Mouse (Mus musculus): ENCODE measurements around the gene Aatk.

The Aatk gene

DNA sequence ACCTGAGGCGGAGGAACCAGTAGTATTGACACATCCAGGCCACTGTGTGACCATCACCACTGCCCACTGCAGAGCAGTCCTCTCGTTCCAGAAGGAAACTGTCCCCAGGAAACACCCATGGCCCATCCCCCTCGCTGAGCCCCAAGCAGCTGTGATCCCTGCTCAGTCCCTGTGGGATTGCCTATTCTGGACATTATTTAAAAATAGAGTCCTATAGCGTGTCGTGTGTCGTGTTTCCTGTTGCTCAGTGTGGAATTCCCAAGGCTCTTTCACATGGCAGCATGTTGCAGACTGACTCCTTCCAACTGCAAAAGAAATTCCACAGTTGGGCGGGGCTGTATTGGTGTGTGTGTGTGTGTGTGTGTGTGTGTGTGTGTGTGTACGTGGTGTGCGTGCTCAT lies 5.3 kb upstream of the Aatk start:
- DNase-seq (ENCODE audit: low spot score in 2 of 2), result no peak

DNA sequence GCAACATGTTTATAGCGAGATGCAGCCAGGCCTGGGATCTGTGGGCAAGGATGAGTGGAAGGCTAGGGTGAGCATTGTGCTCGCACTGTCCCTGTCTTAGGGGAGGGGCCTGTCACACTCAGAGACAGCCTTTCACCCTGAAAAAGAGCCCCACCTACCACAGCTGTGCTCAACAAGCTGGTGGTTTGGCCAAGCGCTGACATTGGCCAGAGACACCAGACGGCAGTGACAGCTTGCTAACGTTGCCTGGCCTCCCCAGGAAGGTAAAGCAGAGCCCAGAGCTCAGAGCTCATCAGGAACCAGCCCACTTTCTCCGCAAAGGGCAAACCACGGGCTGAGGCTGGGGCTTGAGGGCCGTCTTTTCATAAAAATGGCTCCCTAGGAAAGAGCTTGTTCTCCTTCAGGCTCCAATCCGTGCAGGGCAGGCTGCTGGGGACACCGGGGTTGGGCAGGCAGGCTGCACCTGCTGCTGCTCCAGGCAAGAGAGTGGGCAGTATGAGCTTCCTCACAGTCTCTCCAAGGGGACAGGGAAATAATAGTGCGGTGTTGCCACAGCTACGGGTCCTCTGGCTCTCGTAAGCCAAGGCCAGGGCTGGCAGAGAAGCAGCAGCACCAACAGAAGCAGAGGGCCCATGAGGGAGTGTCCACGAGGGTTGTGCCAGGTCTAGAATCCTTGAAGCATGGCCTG lies 4.3 kb upstream of the Aatk start:
- no peak for DNase-seq (ENCODE audit: low spot score in 2 of 2)

DNA sequence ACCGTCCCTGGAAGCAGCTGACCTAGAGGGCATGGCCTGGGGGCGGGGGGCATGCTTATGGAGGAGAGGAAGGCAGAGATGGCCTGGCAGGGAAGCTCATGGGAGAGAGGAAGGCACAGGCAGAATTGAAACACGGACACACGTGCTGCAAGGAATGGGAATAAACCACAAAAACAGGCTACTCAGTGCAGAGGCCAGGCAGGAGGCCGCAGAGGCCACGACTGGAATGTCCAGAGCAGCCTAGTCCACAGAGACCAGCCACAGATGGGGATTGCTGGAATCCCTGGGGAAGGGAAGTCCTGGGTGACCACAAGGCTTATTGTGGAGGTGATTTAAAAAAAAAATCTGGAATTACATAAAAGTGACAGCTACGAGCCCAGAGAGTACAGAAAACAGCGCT lies 2.1 kb upstream of the Aatk start:
- DNase-seq (ENCODE audit: low spot score in 2 of 2), result no peak

DNA sequence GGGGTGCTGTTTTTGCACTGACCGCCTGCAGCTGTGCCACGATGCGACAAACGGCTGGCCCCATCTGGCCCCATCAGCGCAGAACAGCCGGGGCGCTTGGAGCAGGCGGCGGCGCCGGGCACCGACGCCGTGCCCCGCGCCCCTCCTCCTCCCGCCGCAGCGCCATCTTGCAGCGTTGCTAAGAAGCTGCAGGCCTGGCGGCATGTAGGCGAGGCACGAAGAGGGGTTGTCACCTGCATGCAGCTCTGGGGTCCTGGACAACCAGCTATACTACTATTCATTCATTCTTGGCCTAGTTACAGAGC lies 1.2 kb upstream of the Aatk start:
- DNase-seq (ENCODE audit: low spot score in 2 of 2), result peak in 1 of 2 experiments; percentile 52

DNA sequence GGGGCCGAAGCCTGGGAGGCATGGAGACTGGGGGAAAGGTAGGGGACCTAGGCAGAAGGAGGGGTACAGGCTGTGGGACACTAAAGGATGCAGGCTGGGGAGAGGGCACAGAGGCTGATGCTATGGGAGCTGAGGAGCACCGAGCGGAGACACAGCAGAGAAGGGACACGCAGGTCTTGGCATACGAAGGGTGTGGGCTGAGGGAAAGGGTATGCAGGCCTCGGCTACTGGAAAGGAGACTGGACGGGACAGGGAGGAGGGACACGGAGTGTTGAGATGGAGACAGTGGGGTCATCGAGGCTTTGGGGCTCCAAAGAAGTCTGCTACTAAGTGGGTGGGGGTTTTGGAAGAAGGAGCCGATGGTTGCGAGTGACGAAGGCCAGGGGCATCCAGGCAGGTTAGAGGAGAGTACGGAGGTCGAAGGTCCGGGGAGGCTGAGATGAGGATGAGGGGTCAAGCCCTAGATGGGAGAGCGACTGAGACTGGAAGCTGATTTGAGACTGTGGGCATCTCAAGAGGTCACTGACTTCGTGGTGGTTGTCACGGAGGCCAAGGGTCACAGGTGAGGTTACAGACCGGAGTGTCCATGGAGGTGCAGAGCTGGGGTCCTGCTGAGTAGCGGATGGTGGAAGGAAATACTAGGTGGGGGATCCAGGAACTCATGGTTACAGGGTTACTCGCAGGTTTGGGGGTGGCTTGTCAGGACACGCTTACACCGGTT lies 724 bp upstream of the Aatk start:
- DNase-seq (ENCODE audit: low spot score in 2 of 2), result no peak

DNA sequence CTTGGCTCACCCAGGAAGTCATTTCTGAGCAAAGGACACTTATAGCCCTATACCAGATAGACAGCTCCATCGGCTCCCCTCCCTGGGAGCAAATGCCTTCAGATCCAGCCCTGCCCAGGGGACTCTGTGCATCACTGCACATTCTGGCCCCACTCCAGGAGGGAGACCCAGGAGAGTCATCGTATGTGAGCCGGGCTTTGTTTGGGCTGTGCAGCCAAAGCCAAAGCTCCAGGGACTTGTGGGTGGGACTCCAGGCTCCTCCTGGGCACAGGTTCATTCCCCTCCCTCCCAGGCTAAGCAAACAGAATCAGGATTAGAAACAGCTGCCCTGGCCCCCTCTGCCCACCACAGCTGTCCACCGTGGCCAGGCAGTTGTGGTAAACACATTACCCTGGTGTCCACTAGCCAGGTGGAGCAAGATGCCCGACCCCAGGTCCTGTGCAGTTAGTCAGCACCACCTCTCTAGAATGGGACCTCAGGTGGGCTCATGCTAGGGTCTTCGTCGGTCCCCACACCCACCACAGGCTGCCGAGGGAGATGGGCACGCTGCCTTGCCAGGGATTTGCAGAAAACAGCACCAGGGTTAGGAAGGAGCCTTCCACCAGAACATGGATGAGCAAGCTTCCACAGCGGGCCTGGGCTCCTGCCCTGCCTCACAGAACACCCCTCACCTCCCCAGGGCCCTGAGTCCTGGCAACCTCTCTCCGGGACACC lies 971 bp downstream of the Aatk start:
- peak in 1 of 2 experiments; percentile 41 for DNase-seq (ENCODE audit: low spot score in 2 of 2)

DNA sequence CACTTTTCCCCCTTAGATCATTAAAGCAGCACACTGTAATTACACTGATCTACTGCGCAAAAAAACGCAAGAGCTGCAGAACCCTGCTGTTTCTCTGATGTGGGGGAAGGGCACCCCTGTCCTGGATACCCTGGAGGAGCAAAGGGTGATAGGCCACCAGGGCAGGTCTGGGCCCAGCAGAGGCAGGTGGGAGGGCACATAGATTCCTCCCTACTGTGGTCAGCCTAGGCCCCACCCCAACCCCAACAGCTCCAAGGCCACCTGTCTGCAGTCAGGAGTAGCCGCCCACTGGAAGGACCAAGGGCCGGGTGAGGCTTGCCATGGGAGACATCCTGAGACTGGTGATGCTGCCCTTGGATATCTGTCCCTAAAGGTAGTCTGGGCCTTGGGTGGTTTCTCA lies 1.6 kb downstream of the Aatk start:
- no peak for DNase-seq (ENCODE audit: low spot score in 2 of 2)

DNA sequence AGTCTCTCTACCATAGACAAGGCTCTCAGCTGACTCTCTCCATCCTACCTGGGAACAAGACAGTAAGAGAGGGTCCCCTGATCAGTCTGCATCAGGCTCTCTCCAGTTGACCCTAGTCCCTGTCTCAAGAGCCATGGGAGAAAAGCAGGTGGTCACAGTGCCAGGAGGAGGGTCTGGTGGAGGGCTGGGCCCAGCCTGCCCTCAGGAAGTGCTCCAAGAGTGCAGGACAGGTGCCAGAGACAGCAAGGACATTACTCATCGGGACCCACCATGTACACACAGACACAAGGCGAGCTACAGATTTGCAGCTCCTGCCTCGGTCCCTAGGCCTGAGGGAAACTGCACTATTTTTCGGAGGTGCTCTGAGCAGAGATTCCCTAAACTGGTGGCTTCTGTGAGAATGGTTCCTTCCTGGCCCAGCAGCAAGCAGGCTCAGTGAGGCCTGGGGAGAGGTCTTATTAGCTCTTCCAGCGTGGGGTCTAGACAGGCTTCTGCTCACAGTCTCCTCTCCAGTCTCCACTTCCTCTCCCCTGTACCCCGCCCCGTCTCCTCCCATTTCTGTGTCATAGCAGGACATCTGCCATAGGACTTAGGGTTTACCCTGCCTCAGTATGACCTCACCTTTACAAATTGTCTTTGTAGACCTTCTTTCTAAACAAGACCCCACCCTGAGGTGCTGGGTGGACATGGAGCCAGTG lies 4.7 kb downstream of the Aatk start:
- no peak for DNase-seq (ENCODE audit: low spot score in 2 of 2)

DNA sequence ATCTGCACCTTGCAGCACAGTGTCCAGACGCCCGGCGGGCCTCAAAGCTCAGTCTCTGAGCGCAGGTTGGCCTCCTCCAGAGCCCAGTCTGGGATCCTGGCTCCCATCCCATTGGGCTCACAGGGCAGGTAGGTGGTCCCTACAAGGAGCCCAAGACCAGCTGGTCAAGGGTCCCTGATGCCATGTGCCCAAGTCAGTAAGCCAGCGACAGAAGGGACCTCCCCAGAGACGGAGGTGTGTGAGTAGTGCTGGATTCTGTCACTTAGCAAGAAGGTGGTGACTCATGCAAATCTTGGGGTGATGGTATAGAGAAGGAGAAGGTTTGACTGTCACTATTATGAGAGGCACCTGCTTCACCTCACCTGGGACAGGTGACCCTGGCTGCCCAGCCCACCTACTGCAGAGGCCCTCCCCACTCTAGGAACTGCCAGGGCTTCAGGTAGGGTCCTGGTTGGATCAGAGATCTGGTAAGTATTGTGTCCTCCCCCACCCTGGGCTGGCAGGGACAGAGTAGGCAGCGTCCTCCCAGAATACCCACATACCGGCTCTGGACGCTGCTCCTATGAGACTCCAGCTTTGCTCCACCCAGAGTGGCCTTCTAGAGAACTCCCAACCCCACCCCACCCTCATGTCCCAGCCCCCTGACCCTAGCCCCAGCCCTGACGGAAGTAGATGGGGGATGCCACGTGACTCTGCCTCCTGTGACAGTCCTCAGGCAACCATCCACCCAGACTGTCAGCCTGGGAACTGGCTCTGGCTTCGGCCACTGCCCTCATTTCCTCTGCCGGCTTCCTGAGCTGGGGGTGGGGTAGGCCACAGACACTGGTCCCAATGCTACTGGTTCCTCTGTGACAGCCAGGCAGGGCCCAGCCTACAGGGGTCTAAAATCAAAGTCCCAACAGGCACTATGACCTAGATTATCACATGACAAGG lies 5.5 kb downstream of the Aatk start:
- peak in 1 of 2 experiments; percentile 59 for DNase-seq (ENCODE audit: low spot score in 2 of 2)

DNA sequence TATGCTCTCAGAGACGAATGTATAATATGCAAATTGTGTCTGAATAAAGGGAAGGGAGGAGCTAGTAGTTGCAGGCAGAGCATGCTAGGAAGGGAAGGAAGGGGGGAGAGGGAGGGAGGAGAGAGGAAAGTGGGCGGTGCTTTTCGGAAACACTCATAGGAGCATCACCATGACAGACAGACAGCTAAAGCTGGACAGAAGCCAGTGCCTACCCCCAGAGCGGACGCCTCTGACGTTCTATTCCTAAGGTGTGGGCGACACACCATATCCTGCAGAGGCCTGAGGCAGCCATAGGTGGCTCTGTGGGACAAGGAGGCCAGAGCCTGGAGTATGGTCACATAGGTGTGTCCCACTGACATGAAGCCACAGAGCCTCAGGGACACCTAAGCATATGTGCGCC lies 6.5 kb downstream of the Aatk start:
- peak in 1 of 2 experiments; percentile 70 for DNase-seq (ENCODE audit: low spot score in 2 of 2)

DNA sequence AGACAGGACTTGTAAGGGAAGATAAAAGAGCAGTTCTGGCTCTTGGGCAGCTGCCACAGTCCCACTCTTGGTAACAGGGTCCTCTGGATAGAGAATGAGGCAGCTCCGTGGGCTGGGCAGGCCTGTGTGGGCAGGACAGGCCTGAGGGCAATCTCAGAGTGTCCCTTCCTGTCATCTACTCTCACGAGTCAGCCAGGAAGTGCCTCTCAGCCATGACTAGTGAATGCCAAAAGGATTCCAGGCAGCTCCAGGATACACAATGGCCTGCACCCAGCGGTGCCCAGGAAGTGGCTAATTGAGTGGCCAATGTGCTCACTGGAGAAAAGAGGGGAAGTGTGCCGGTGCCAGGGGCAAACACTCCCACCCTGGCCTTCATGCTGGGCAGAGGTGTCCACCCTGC lies 7.4 kb downstream of the Aatk start:
- DNase-seq (ENCODE audit: low spot score in 2 of 2), result no peak

DNA sequence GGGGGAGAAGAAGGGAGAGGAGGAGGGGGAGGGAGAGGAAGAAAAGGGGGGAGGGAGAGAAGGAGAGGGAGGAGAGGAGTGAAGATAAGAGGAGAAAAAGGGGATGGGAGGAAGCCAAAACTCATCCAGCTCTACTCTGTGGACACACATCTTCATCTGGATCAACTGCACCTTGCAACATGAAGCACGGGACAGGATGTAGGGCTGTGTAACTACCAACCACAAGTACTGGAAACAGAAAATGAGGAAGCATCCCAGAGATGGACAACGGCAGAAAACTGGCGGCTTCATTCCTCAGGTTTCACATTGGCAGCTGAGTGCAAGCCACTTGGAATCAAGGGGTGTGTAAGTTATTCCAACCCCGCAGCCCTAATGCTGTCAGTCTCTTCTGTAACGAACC lies 12.2 kb downstream of the Aatk start:
- DNase-seq (ENCODE audit: low spot score in 2 of 2), result no peak

DNA sequence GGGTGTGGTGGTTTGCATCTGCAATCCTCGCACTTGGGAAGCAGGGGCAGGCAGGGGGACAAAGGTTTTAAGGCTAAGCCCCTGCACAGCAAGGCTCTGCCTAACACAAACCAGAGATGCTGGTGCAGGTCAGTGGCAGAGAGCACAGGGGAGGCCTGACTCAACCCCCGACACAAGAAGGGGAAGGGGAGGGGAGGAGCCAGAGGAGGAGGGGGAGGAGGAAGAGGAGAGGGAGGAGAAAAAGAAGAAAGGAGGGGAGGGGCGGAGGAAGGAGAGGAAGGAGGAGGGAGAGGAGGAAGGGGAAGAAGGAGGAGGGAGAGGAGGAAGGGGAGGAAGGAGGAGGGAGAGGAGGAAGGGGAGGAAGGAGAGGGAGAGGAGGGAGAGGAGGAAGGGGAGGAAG lies 12.7 kb downstream of the Aatk start:
- no peak for DNase-seq (ENCODE audit: low spot score in 2 of 2)

DNA sequence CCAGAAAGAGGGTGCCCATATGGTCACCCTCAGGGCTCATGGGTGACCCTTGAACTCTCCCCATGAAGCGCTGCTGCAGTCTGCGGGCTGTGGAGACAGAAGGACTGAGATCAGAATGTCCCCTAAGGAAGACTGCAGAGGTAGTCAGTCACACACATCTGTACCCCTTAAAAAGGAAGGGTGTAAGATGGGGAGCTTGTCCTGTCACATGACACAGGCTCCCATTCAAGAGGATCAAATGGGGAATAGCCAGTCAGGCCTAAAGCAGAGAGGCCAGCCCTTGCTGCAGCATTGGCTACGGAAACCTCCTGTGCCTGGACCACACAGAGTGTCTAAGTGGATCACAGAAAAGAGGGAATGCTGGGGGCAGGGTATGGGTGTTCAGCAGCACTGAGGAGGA lies 13.5 kb downstream of the Aatk start:
- DNase-seq (ENCODE audit: low spot score in 2 of 2), result no peak

DNA sequence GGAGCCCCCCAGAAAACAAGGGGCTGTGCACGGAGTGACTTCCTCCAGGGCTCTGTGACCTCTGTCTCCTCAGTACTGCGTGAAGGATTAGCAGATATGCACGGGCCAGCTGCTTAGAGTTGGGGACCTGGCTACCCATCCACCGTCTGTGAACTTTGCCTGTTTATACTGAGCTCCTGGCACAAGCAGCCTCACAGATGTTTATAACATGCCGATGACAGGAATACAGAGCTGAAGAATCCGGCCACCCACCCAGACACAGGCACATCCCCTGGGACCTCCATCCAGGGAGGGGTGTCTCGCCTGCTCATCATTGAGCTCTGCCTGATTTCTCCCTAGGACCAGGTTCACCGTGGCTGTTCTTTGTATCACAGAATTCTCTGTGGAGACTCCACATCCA lies 14.9 kb downstream of the Aatk start:
- no peak for DNase-seq (ENCODE audit: low spot score in 2 of 2)

DNA sequence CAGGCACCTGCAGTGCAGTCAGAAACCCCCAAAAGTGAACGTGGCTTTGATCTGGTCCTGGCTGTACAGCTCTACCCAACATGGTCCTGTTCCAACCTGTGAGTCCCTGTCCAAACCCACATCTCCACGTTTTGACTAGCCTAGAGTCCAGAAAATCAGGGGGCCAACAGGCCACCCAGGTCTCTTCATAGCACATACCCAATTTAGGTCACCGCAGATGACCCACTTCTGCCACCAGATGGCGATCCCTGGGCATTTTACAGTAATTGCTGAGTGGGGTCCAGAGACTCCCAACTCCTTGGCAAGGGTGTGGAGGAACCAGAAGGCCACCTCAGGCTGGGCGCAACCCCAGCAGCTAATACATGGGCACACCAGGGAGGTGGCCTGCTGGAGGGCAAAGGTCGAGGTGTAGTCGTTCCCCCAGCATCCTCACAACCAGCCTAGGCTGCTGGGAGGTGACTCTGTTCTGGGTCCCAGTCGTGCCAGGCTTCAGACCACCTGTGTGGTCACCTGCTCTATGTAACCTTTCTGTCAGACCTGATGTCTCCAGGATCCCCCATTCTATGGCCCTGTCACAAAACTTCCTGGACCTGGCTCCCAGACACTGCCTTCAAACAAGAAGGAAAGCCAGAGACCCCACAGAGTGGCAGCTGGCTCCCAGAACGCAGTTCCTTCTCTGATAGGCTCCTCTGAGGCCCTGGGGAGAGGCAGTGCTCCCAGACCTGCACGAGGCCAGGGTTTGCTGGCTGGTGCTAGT lies 16.6 kb downstream of the Aatk start:
- DNase-seq (ENCODE audit: low spot score in 2 of 2), result no peak

DNA sequence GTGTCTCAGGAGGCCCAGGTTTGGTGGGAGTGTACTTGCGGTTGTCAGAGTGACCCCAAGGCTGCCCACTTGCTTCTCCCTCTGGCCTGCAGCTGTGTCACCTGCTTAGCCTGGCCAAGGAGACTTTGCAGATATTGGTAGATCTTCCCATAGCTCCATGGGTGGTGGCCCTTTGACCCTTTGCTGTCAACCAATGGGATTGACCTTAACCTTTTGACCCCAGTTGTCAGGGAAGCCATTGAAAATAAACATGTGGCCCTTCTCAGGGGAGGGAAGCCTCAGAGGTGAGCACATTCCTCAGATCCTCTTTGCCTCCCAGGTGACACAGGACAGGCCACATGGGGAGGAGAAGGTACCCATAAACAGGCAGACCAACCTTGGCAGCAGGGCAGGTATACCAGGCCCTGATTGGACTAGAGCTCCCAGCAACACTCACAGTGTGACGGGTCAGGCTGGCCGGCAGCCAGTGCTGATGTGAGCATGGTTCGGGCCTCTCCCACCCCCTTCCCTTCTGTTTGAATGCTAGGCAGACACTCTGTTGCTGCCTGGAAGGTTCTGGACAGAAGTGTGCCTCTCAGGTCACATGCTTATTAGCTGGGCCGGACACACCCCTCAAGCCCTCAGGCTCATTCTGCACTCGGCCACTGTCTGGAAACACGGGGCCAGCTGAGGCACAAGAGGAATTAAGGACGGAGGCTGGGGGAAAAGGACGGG lies 17.4 kb downstream of the Aatk start:
- no peak for DNase-seq (ENCODE audit: low spot score in 2 of 2)

DNA sequence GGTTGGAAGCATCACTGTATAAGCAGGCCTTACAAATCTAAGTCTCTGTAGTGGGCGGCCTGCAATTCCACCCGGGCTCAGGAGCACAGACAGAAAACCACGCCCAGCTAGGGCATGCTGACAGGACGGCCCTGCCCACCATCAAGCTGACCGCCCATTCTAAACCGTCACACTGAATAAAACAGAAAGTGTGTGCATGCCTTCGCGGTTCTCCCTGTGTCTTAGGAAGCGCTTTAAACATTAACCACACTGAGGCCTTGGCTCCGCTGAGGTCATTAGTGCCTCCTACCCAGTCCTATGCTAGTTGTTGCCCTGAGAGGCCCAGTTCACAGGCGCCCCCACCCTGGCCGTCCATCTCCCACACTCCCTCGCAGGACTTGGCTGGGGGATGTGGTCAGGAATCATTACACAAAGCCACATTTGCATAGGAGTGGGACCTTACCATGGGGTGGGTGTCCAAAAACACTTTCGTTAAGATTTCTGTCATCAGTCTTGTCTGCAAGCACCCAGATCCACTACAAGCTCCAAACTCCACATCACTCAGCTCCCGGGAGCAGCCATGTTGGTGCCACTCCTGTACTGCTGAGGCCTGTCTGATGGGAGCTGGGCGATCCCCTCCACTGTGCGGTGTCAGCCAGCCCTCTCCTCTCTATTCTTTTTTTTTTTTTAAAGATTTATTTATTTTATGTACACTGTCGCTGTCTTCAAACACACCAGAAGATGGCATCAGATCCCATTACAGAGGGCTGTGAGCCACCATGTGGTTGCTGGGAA lies 18.5 kb downstream of the Aatk start:
- no peak for DNase-seq (ENCODE audit: low spot score in 2 of 2)

DNA sequence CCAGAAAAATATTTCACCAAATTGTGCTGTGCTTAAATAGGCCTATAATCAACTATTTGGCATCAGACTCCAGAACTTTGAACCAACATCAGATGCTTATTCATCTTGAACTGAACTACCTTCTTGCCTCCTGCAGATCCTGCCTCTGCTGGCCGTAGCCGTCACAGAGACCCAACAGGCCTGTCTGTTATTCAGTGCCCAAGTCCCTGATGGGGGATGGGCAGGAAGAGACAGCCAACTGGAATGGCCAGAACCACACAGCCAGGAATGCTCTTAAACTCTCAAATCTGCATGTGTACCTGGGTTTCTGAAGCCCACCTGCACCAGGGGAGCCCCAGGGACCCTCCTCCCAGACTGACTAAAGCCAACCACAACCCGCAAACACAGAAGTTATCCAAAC lies 20.0 kb downstream of the Aatk start:
- DNase-seq (ENCODE audit: low spot score in 2 of 2), result no peak
